In genomic region chr6:30957784-30958735, GRCm38 (mm10) we compare ENCODE assay signal across 9 mouse cellular contexts. TPM values are rescaled to one million over a fixed set of nuclear protein-coding genes. Genes with fewer than 3 reads are reported as not detected.
DNase-seq lines count a peak whose midpoint lies in the region; ATAC-seq and TF ChIP-seq lines count a peak whose summit lies in the region.
"Had no signal": no experiment of that assay in that cellular context is flagged by ENCODE, and none has a peak within 500 bp of the region (broad histone marks: within the 10 kb centered on the region; RNA-seq: fewer than 3 reads in every experiment).

No protein-coding gene starts in this region.

- peak overlapping the region; percentile 44; the same call in 1 of the 2 replicates for H3K27ac ChIP-seq in forebrain, embryonic 10.5 days
- no peak overlapping the region for H3K27ac ChIP-seq in hindbrain, embryonic 14.5 days
- no peak overlapping the region for H3K27ac ChIP-seq in liver, embryonic 14.5 days
- H3K27ac ChIP-seq: layer of hippocampus, adult 2 months had no signal

- TF ChIP-seq CTCF in liver, embryonic 14.5 days (IDR thresholded peaks at IDR 0.05; ENCODE audit: low read depth) = no peak

- no peak for ATAC-seq in hindbrain, embryonic 14.5 days (ENCODE audit: low FRiP score)
- ATAC-seq in liver, embryonic 14.5 days (ENCODE audit: insufficient read depth) = no peak
- no peak for ATAC-seq in CD4-positive, CD25-positive, alpha-beta regulatory T cell, adult 4 months

- H3K4me2 ChIP-seq in hindbrain, embryonic 14.5 days (replicated peaks) = peak overlapping the region; percentile 55
- H3K4me2 ChIP-seq in liver, embryonic 14.5 days (ENCODE audit: low read depth) = peak overlapping the region; percentile 53

- no peak for TF ChIP-seq EP300 in liver, embryonic 14.5 days (IDR thresholded peaks at IDR 0.05; ENCODE audit: low read depth)

- peaks cover 25% of the 10 kb centered on the region for H3K9me3 ChIP-seq in forebrain, embryonic 10.5 days
- H3K9me3 ChIP-seq in hindbrain, embryonic 14.5 days (ENCODE audit: control insufficient read depth, low read length) = peaks cover 61% of the 10 kb centered on the region
- peaks cover 4% of the 10 kb centered on the region for H3K9me3 ChIP-seq in liver, embryonic 14.5 days (ENCODE audit: control insufficient read depth, low read length)

- no peak overlapping the region for H3K9ac ChIP-seq in hindbrain, embryonic 14.5 days
- H3K9ac ChIP-seq in liver, embryonic 14.5 days (replicated peaks) = no peak overlapping the region

- peaks cover 88% of the 10 kb centered on the region for H3K27me3 ChIP-seq in forebrain, embryonic 10.5 days (ENCODE audit: poor library complexity, severe bottlenecking)
- H3K27me3 ChIP-seq in hindbrain, embryonic 14.5 days (ENCODE audit: control insufficient read depth, insufficient read depth, low read length) = peaks cover 78% of the 10 kb centered on the region
- peaks cover 51% of the 10 kb centered on the region for H3K27me3 ChIP-seq in liver, embryonic 14.5 days (ENCODE audit: control insufficient read depth, insufficient read depth, low read length)

- DNase-seq in layer of hippocampus, postnatal 10 days (ENCODE audit: low spot score in 2 of 2) = peak; percentile 49 to 55
- DNase-seq in layer of hippocampus, adult 8-10 months (ENCODE audit: low spot score in 2 of 2) = no peak
- DNase-seq in ZHBTc4 (ENCODE audit: low read depth, low spot score) = peak; percentile 72
- peak; percentile 45 for DNase-seq in forebrain, embryonic 10.5 days (ENCODE audit: extremely low spot score, low spot score)
- peak; percentile 69 for DNase-seq in hindbrain, embryonic 14.5 days (ENCODE audit: low spot score)
- no peak for DNase-seq in liver, embryonic 14.5 days (ENCODE audit: low read depth in 3 of 3, low spot score in 3 of 3)
- DNase-seq in retina, postnatal 1 day = peak; percentile 41

- WGBS in forebrain, embryonic 10.5 days = 1% methylated on average over 84 of the region's 84 CpGs
- WGBS in hindbrain, embryonic 14.5 days = 2% methylated on average over 83 of the region's 84 CpGs
- WGBS in liver, embryonic 14.5 days (ENCODE audit: insufficient replicate concordance) = 8% methylated on average over 84 of the region's 84 CpGs

- H3K4me3 ChIP-seq in forebrain, embryonic 10.5 days = peak overlapping the region; percentile 65
- peak overlapping the region; percentile 39 for H3K4me3 ChIP-seq in hindbrain, embryonic 14.5 days (replicated peaks; ENCODE audit: low read length)
- peak overlapping the region; percentile 29 to 41; a peak in 2 of 4 replicates for H3K4me3 ChIP-seq in liver, embryonic 14.5 days (ENCODE audit: insufficient read depth in 1 of 2, low read depth in 2 of 2, low read length in 2 of 2)

- peaks cover 21% of the 10 kb centered on the region for H3K4me1 ChIP-seq in forebrain, embryonic 10.5 days
- no peaks in the 10 kb centered on the region for H3K4me1 ChIP-seq in hindbrain, embryonic 14.5 days (replicated peaks; ENCODE audit: control insufficient read depth, insufficient read depth, low read length)
- no peaks in the 10 kb centered on the region for H3K4me1 ChIP-seq in liver, embryonic 14.5 days (replicated peaks; ENCODE audit: control insufficient read depth in 2 of 2, insufficient read depth in 2 of 2, low read length in 1 of 2)

- H3K36me3 ChIP-seq in forebrain, embryonic 10.5 days (replicated peaks) = no peaks in the 10 kb centered on the region
- no peaks in the 10 kb centered on the region for H3K36me3 ChIP-seq in hindbrain, embryonic 14.5 days (replicated peaks; ENCODE audit: control insufficient read depth, insufficient read depth)
- H3K36me3 ChIP-seq in liver, embryonic 14.5 days (replicated peaks; ENCODE audit: control insufficient read depth, insufficient read depth, low read depth) = no peaks in the 10 kb centered on the region

RNA-seq across cellular contexts. Expression of gene Klf14, which starts 0.8 kb away (rescaled TPM):
- total RNA-seq in layer of hippocampus, postnatal 10 days (2021) = under 1 TPM; 0.45 to 0.82 TPM
- under 1 TPM; 0.31 to 0.39 (median 0.36) TPM for total RNA-seq in layer of hippocampus, adult 8-10 months (2022)
- polyA plus RNA-seq in forebrain, embryonic 10.5 days (2016; fragmentation: Nextera tagmentation; extraction: Ambion mirVana) = 0.51 and 0.54 TPM in 2 replicates
- polyA plus RNA-seq in hindbrain, embryonic 14.5 days (2014; fragmentation: Nextera tagmentation; extraction: Ambion mirVana) = 0.20 and 0.53 TPM in 2 replicates
- 0.11 and 0.17 TPM in 2 replicates for polyA plus RNA-seq in liver, embryonic 14.5 days (2012; rRNA removed)
- polyA plus RNA-seq in liver, embryonic 14.5 days (2014; fragmentation: Nextera tagmentation; extraction: Ambion mirVana) = 0.32 TPM in 2 replicates
- under 1 TPM in 1 of 2 experiments, not detected in 1; 0.17 TPM for polyA plus RNA-seq in CD4-positive, CD25-positive, alpha-beta regulatory T cell, adult 4 months (2017; shearing (Covaris generic))

RNA-seq across cellular contexts. Expression of gene Tsga13, which starts 42.7 kb away (rescaled TPM):
- total RNA-seq in layer of hippocampus, postnatal 10 days (2021) = under 1 TPM in 1 of 2 experiments, not detected in 1; 0.43 TPM
- total RNA-seq in layer of hippocampus, adult 8-10 months (2022) = under 1 TPM in 2 of 4 experiments, not detected in 2; 0.39 to 0.67 TPM
- polyA plus RNA-seq in forebrain, embryonic 10.5 days (2016; fragmentation: Nextera tagmentation; extraction: Ambion mirVana) = 0.17 TPM in 1 of 2 replicates, not detected in the other
- 0.46 and 0.61 TPM in 2 replicates for polyA plus RNA-seq in hindbrain, embryonic 14.5 days (2014; fragmentation: Nextera tagmentation; extraction: Ambion mirVana)
- 0.08 TPM in 1 of 2 replicates, not detected in the other for polyA plus RNA-seq in liver, embryonic 14.5 days (2012; rRNA removed)
- polyA plus RNA-seq in liver, embryonic 14.5 days (2014; fragmentation: Nextera tagmentation; extraction: Ambion mirVana) = not detected in 2 replicates
- polyA plus RNA-seq in CD4-positive, CD25-positive, alpha-beta regulatory T cell, adult 4 months (2017; shearing (Covaris generic)) = not detected
- total RNA-seq: layer of hippocampus, adult 2 months had no signal

Comparison
In these comparisons a context has a peak if more than half of its experiments do, and no peak if none do; other contexts are left out.
1. DNase-seq: peak in layer of hippocampus, postnatal 10 days (2 of 2), ZHBTc4 (single experiment), forebrain, embryonic 10.5 days (single experiment), hindbrain, embryonic 14.5 days (single experiment) and retina, postnatal 1 day (single experiment); none in layer of hippocampus, adult 8-10 months (0 of 2) and liver, embryonic 14.5 days (0 of 3).
2. Peak in every context shown above with its lines, with median percentiles within 50 percentile points of each other: H3K4me3 ChIP-seq.